Mouse (Mus musculus) G1E (cell line): ENCODE results near the gene Tec. TPM values are rescaled to one million over a fixed set of nuclear protein-coding genes. Genes with fewer than 3 reads are reported as not detected.

ENCODE experiments used
- ATAC-seq: 2 replicates; pipeline ENCODE4 v1.8.0; 2016; ENCODE audit warnings: mild to moderate bottlenecking; ENCODE audit not compliant: insufficient number of reproducible peaks, poor library complexity, low FRiP score, severe bottlenecking; ENCODE audit errors: extremely low read depth
- DNase-seq: peaks from one replicate; pipeline ENCODE4 v3.0.0; 2012; ENCODE audit warnings: low spot score
- H3K27me3 ChIP-seq: 2 replicates; pipeline ENCODE4 v1.6.1; 2012; ENCODE audit warnings: mild to moderate bottlenecking, low read length, inconsistent platforms; ENCODE audit not compliant: insufficient read depth
- H3K36me3 ChIP-seq: replicated peaks from 2 replicates; pipeline ENCODE3; 2012; ENCODE audit warnings: mild to moderate bottlenecking, inconsistent platforms
- H3K4me1 ChIP-seq: 2 replicates; pipeline ENCODE4 v1.6.1; 2012; ENCODE audit warnings: low read depth, low read length, inconsistent platforms, mixed read lengths; ENCODE audit not compliant: insufficient read depth
- H3K4me3 ChIP-seq: 2 replicates; pipeline ENCODE4 v1.5.1; 2012; ENCODE audit warnings: low read depth, mild to moderate bottlenecking, inconsistent platforms, low read length, moderate library complexity, mixed read lengths
- H3K9me3 ChIP-seq: replicated peaks from 2 replicates; pipeline ENCODE4 v1.6.1; 2012; ENCODE audit warnings: inconsistent platforms
- CTCF ChIP-seq: IDR thresholded peaks from 2 replicates; pipeline ENCODE4 v1.5.1; 2012; ENCODE audit warnings: low read depth, low read length, inconsistent platforms, mixed read lengths
- GATA1 ChIP-seq: IDR thresholded peaks from 2 replicates; pipeline ENCODE4 v1.6.1; 2012; ENCODE audit warnings: borderline replicate concordance, low read length, inconsistent platforms, mixed read lengths
- GATA2 ChIP-seq: IDR thresholded peaks from 2 replicates; pipeline ENCODE4 v1.6.1; 2012; ENCODE audit warnings: low read depth, low read length, inconsistent platforms, borderline replicate concordance
- POLR2AphosphoS5 ChIP-seq: IDR thresholded peaks from 2 replicates; pipeline ENCODE4 v1.6.1; 2012; ENCODE audit warnings: low read depth, low read length, inconsistent platforms; ENCODE audit not compliant: insufficient replicate concordance
- TAL1 ChIP-seq: conservative IDR thresholded peaks from 2 replicates; pipeline ENCODE4 v1.6.1; 2012; ENCODE audit warnings: low read depth, low read length, inconsistent platforms, mixed read lengths
- polyA plus RNA-seq: library from polyadenylated mRNA; stranded (reverse); fragments of >175 nt; gene quantifications from 2 replicates; pipeline ENCODE4 v1.2.3, GENCODE M21; 2012
- total RNA-seq, 2 experiments: library from RNA; stranded (forward) in 1 of 2; stranded (reverse) in 1 of 2; fragments of 200-1000 nt in 1 of 2; fragments of >200 nt in 1 of 2; fragmentation: Nextera tagmentation in 1 of 2; gene quantifications; 2 replicates each; pipeline ENCODE4 v1.2.3; 2014 to 2017

The Tec gene
- total and polyA plus RNA-seq, 3 experiments: 2.9 to 91.6 (median 45.7) TPM

GRCm38 (mm10) chr5:72881748-72882411 lies 13.6 kb upstream of the Tec start:
- no peak for TF ChIP-seq TAL1
- TF ChIP-seq POLR2AphosphoS5: no peak
- no peak for TF ChIP-seq GATA2
- TF ChIP-seq GATA1: no peak
- TF ChIP-seq CTCF: no peak
- no peak for ATAC-seq
- Histone ChIP-seq H3K9me3 (no peaks in the 10 kb centered on the region), H3K4me3 (no peak overlapping the region), H3K4me1 (peaks cover 15% of the 10 kb centered on the region), H3K36me3 (no peaks in the 10 kb centered on the region), H3K27me3 (peaks cover 26% of the 10 kb centered on the region)
- no peak for DNase-seq

- H3K4me1 ChIP-seq: peaks cover 22% of the 10 kb centered on the region
- no peak for ATAC-seq
- DNase-seq: no peak
Observed at GRCm38 (mm10) chr5:72879736-72880135, 11.5 kb upstream of the Tec start.

GRCm38 (mm10) chr5:72871114-72871513 lies 2.8 kb upstream of the Tec start:
- H3K9me3 ChIP-seq: peaks cover 4% of the 10 kb centered on the region
- H3K27me3 ChIP-seq: peaks cover 37% of the 10 kb centered on the region
- no peak for DNase-seq
- peaks cover 61% of the 10 kb centered on the region for H3K4me1 ChIP-seq
- TF ChIP-seq GATA2 (no peak), CTCF (peak; percentile 21; the same call in 1 of the 2 replicates)
- no peaks in the 10 kb centered on the region for H3K36me3 ChIP-seq
- ATAC-seq: no peak
- no peak overlapping the region for H3K4me3 ChIP-seq

More at GRCm38 (mm10) chr5:72879736-72880135, 11.5 kb upstream of the Tec start:
- Histone ChIP-seq H3K4me3 (no peak overlapping the region), H3K27me3 (peaks cover 40% of the 10 kb centered on the region), H3K36me3 (no peaks in the 10 kb centered on the region), H3K9me3 (no peaks in the 10 kb centered on the region)
- TF ChIP-seq GATA2 (no peak), CTCF (no peak), GATA1 (no peak), TAL1 (no peak), POLR2AphosphoS5 (no peak)

- TF ChIP-seq GATA2 (no peak), GATA1 (no peak), CTCF (no peak), POLR2AphosphoS5 (no peak)
- Histone ChIP-seq H3K9me3 (peaks cover 4% of the 10 kb centered on the region), H3K4me1 (peaks cover 66% of the 10 kb centered on the region), H3K4me3 (no peak overlapping the region), H3K27me3 (peaks cover 29% of the 10 kb centered on the region), H3K36me3 (no peaks in the 10 kb centered on the region)
- DNase-seq (no peak), ATAC-seq (no peak)
Observed at GRCm38 (mm10) chr5:72869779-72870608, 1.7 kb upstream of the Tec start.

- peaks cover 4% of the 10 kb centered on the region for H3K9me3 ChIP-seq
Observed at GRCm38 (mm10) chr5:72867036-72867672, 1.1 kb downstream of the Tec start.

More at GRCm38 (mm10) chr5:72867036-72867672, 1.1 kb downstream of the Tec start:
- peak overlapping the region; percentile 80 for H3K4me3 ChIP-seq
- DNase-seq (no peak), ATAC-seq (no peak)
- H3K4me1 ChIP-seq: peaks cover 68% of the 10 kb centered on the region
- peaks cover 29% of the 10 kb centered on the region for H3K27me3 ChIP-seq
- TF ChIP-seq CTCF (no peak), GATA2 (no peak), POLR2AphosphoS5 (no peak), TAL1 (no peak), GATA1 (no peak)
- peaks cover 12% of the 10 kb centered on the region for H3K36me3 ChIP-seq
